Mouse (Mus musculus): ENCODE data around the gene Cpb2. TPM values are rescaled to one million over a fixed set of nuclear protein-coding genes. Genes with fewer than 3 reads are reported as not detected.
A peak's percentile ranks its signal among the peaks of the same experiment; 100 is the strongest.

Cpb2 gene
- not detected in 2 replicates for polyA plus RNA-seq (2014; fragmentation: Nextera tagmentation; extraction: Ambion mirVana)

- Histone ChIP-seq H3K4me1 (ENCODE audit: control insufficient read depth, insufficient read depth, low read length) (no peaks in the 10 kb centered on the region), H3K27me3 (replicated peaks; ENCODE audit: control insufficient read depth, insufficient read depth, low read length) (no peaks in the 10 kb centered on the region), H3K9me3 (ENCODE audit: control insufficient read depth, low read length) (no peaks in the 10 kb centered on the region), H3K4me3 (ENCODE audit: low read depth, low read length) (no peak within 1 kb of the TSS), H3K4me2 (ENCODE audit: low read depth, low read length) (no peak within 1 kb of the TSS), H3K36me3 (ENCODE audit: control insufficient read depth, insufficient read depth, low read length) (no peaks in the 10 kb centered on the region), H3K9ac (ENCODE audit: low read depth, low read length) (no peak within 1 kb of the TSS), H3K27ac (replicated peaks; ENCODE audit: low read depth, low read length) (no peak within 1 kb of the TSS)
- WGBS, result 85% methylated on average over 5 of the region's 5 CpGs
- DNase-seq (ENCODE audit: low spot score) (no peak), ATAC-seq (ENCODE audit: low read depth) (no peak)
Observed at GRCm38 (mm10) chr14:75242087-75242486, at the start of gene Cpb2. Cpb2 (plus strand) TSS chr14:75242287.

GRCm38 (mm10) chr14:75192427-75192826 is 49.7 kb upstream of the Cpb2 start:
- Histone ChIP-seq H3K4me2 (ENCODE audit: low read depth, low read length) (no peak overlapping the region), H3K36me3 (ENCODE audit: control insufficient read depth, insufficient read depth, low read length) (no peaks in the 10 kb centered on the region), H3K9me3 (ENCODE audit: control insufficient read depth, low read length) (no peaks in the 10 kb centered on the region), H3K9ac (ENCODE audit: low read depth, low read length) (no peak overlapping the region), H3K27ac (replicated peaks; ENCODE audit: low read depth, low read length) (no peak overlapping the region), H3K4me3 (ENCODE audit: low read depth, low read length) (no peak overlapping the region), H3K4me1 (ENCODE audit: control insufficient read depth, insufficient read depth, low read length) (no peaks in the 10 kb centered on the region), H3K27me3 (replicated peaks; ENCODE audit: control insufficient read depth, insufficient read depth, low read length) (no peaks in the 10 kb centered on the region)
- WGBS, result 75% methylated on average over 10 of the region's 10 CpGs
- DNase-seq (ENCODE audit: low spot score), result no peak
- ATAC-seq (ENCODE audit: low read depth), result no peak

- Histone ChIP-seq H3K4me2 (ENCODE audit: low read depth, low read length) (no peak overlapping the region), H3K27ac (replicated peaks; ENCODE audit: low read depth, low read length) (no peak overlapping the region), H3K36me3 (ENCODE audit: control insufficient read depth, insufficient read depth, low read length) (no peaks in the 10 kb centered on the region), H3K4me3 (ENCODE audit: low read depth, low read length) (no peak overlapping the region), H3K4me1 (ENCODE audit: control insufficient read depth, insufficient read depth, low read length) (no peaks in the 10 kb centered on the region), H3K9me3 (ENCODE audit: control insufficient read depth, low read length) (no peaks in the 10 kb centered on the region), H3K27me3 (replicated peaks; ENCODE audit: control insufficient read depth, insufficient read depth, low read length) (no peaks in the 10 kb centered on the region), H3K9ac (ENCODE audit: low read depth, low read length) (no peak overlapping the region)
- 58% methylated on average over 10 of the region's 10 CpGs for WGBS
- no peak for ATAC-seq (ENCODE audit: low read depth)
- no peak for DNase-seq (ENCODE audit: low spot score)
Observed at GRCm38 (mm10) chr14:75192858-75193257, 49.2 kb upstream of the Cpb2 start.

- Histone ChIP-seq H3K27ac (replicated peaks; ENCODE audit: low read depth, low read length) (no peak overlapping the region), H3K9me3 (ENCODE audit: control insufficient read depth, low read length) (no peaks in the 10 kb centered on the region), H3K27me3 (replicated peaks; ENCODE audit: control insufficient read depth, insufficient read depth, low read length) (no peaks in the 10 kb centered on the region), H3K36me3 (ENCODE audit: control insufficient read depth, insufficient read depth, low read length) (no peaks in the 10 kb centered on the region), H3K4me3 (ENCODE audit: low read depth, low read length) (no peak overlapping the region), H3K4me2 (ENCODE audit: low read depth, low read length) (no peak overlapping the region), H3K9ac (ENCODE audit: low read depth, low read length) (no peak overlapping the region), H3K4me1 (ENCODE audit: control insufficient read depth, insufficient read depth, low read length) (no peaks in the 10 kb centered on the region)
- DNase-seq (ENCODE audit: low spot score) (no peak), ATAC-seq (ENCODE audit: low read depth) (no peak)
- 83% methylated on average over 5 of the region's 5 CpGs for WGBS
Observed at GRCm38 (mm10) chr14:75195530-75195929, 46.6 kb upstream of the Cpb2 start.

- H3K4me3 ChIP-seq (ENCODE audit: low read depth, low read length), result no peak overlapping the region
- H3K9me3 ChIP-seq (ENCODE audit: control insufficient read depth, low read length), result no peaks in the 10 kb centered on the region
- WGBS, result 38% methylated on average over 5 of the region's 5 CpGs
- H3K9ac ChIP-seq (ENCODE audit: low read depth, low read length), result no peak overlapping the region
- H3K36me3 ChIP-seq (ENCODE audit: control insufficient read depth, insufficient read depth, low read length), result no peaks in the 10 kb centered on the region
- H3K27me3 ChIP-seq (replicated peaks; ENCODE audit: control insufficient read depth, insufficient read depth, low read length), result no peaks in the 10 kb centered on the region
- ATAC-seq (ENCODE audit: low read depth) (no peak), DNase-seq (ENCODE audit: low spot score) (peak; percentile 77)
- H3K4me1 ChIP-seq (ENCODE audit: control insufficient read depth, insufficient read depth, low read length), result no peaks in the 10 kb centered on the region
- no peak overlapping the region for H3K4me2 ChIP-seq (ENCODE audit: low read depth, low read length)
- no peak overlapping the region for H3K27ac ChIP-seq (replicated peaks; ENCODE audit: low read depth, low read length)
Observed at GRCm38 (mm10) chr14:75197027-75197426, 45.1 kb upstream of the Cpb2 start.

GRCm38 (mm10) chr14:75197660-75198059 is 44.4 kb upstream of the Cpb2 start:
- Histone ChIP-seq H3K36me3 (ENCODE audit: control insufficient read depth, insufficient read depth, low read length) (no peaks in the 10 kb centered on the region), H3K9ac (ENCODE audit: low read depth, low read length) (no peak overlapping the region), H3K9me3 (ENCODE audit: control insufficient read depth, low read length) (no peaks in the 10 kb centered on the region), H3K4me1 (ENCODE audit: control insufficient read depth, insufficient read depth, low read length) (no peaks in the 10 kb centered on the region), H3K4me2 (ENCODE audit: low read depth, low read length) (no peak overlapping the region), H3K4me3 (ENCODE audit: low read depth, low read length) (no peak overlapping the region), H3K27me3 (replicated peaks; ENCODE audit: control insufficient read depth, insufficient read depth, low read length) (no peaks in the 10 kb centered on the region), H3K27ac (replicated peaks; ENCODE audit: low read depth, low read length) (no peak overlapping the region)
- ATAC-seq (ENCODE audit: low read depth), result no peak
- whole genome bisulfite sequencing, result 48% methylated on average over 7 of the region's 7 CpGs
- no peak for DNase-seq (ENCODE audit: low spot score)

- Histone ChIP-seq H3K9ac (ENCODE audit: low read depth, low read length) (no peak overlapping the region), H3K9me3 (ENCODE audit: control insufficient read depth, low read length) (no peaks in the 10 kb centered on the region), H3K27ac (replicated peaks; ENCODE audit: low read depth, low read length) (no peak overlapping the region), H3K4me2 (ENCODE audit: low read depth, low read length) (no peak overlapping the region), H3K36me3 (ENCODE audit: control insufficient read depth, insufficient read depth, low read length) (no peaks in the 10 kb centered on the region), H3K4me1 (ENCODE audit: control insufficient read depth, insufficient read depth, low read length) (no peaks in the 10 kb centered on the region), H3K4me3 (ENCODE audit: low read depth, low read length) (no peak overlapping the region), H3K27me3 (replicated peaks; ENCODE audit: control insufficient read depth, insufficient read depth, low read length) (no peaks in the 10 kb centered on the region)
- DNase-seq (ENCODE audit: low spot score), result no peak
- WGBS, result 81% methylated on average over 6 of the region's 6 CpGs
- no peak for ATAC-seq (ENCODE audit: low read depth)
Observed at GRCm38 (mm10) chr14:75205363-75206051, 36.6 kb upstream of the Cpb2 start.

GRCm38 (mm10) chr14:75206307-75206706 is 35.8 kb upstream of the Cpb2 start:
- Histone ChIP-seq H3K27me3 (replicated peaks; ENCODE audit: control insufficient read depth, insufficient read depth, low read length) (no peaks in the 10 kb centered on the region), H3K9me3 (ENCODE audit: control insufficient read depth, low read length) (no peaks in the 10 kb centered on the region), H3K4me2 (ENCODE audit: low read depth, low read length) (no peak overlapping the region), H3K36me3 (ENCODE audit: control insufficient read depth, insufficient read depth, low read length) (no peaks in the 10 kb centered on the region), H3K9ac (ENCODE audit: low read depth, low read length) (no peak overlapping the region), H3K4me1 (ENCODE audit: control insufficient read depth, insufficient read depth, low read length) (no peaks in the 10 kb centered on the region), H3K4me3 (ENCODE audit: low read depth, low read length) (no peak overlapping the region), H3K27ac (replicated peaks; ENCODE audit: low read depth, low read length) (no peak overlapping the region)
- DNase-seq (ENCODE audit: low spot score) (no peak), ATAC-seq (ENCODE audit: low read depth) (no peak)
- 97% methylated on average over 4 of the region's 4 CpGs for WGBS

GRCm38 (mm10) chr14:75208572-75209151 is 33.4 kb upstream of the Cpb2 start:
- WGBS, result 52% methylated on average over 6 of the region's 6 CpGs
- Histone ChIP-seq H3K27me3 (replicated peaks; ENCODE audit: control insufficient read depth, insufficient read depth, low read length) (no peaks in the 10 kb centered on the region), H3K27ac (replicated peaks; ENCODE audit: low read depth, low read length) (no peak overlapping the region), H3K9ac (ENCODE audit: low read depth, low read length) (no peak overlapping the region), H3K4me3 (ENCODE audit: low read depth, low read length) (no peak overlapping the region), H3K9me3 (ENCODE audit: control insufficient read depth, low read length) (no peaks in the 10 kb centered on the region), H3K4me2 (ENCODE audit: low read depth, low read length) (no peak overlapping the region), H3K4me1 (ENCODE audit: control insufficient read depth, insufficient read depth, low read length) (no peaks in the 10 kb centered on the region), H3K36me3 (ENCODE audit: control insufficient read depth, insufficient read depth, low read length) (no peaks in the 10 kb centered on the region)
- DNase-seq (ENCODE audit: low spot score), result no peak
- ATAC-seq (ENCODE audit: low read depth), result no peak
